In the genomic region with DNA sequence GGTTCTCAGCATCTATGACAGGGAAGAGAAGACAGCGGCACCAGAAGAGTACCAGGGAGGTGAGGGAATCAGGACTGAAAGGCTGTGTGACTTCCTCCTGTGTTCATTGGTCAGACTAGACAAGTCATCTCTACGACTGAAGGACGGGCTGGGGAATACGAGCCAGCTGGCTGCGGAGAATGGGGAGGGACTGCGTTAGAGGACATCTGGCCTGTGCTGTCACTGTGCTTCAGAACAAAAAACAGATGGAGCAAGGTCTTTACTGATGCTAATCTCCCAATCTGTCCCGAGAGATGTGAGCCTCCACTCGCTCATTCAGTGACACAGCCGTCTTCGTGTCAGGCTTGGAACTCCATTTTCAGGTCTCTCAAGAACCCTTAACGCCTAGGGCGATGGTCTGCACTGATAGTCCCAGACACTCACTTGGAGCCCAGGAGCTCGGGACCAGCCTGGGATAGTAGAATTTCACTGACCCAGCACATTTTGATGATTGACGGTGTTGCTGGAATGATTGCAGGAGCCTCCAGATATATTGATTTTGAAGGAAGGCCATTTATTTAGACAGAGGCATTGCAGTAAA, we compare ENCODE assay signal across 8 mouse cellular contexts. TPM values are rescaled to one million over a fixed set of nuclear protein-coding genes. Genes with fewer than 3 reads are reported as not detected.
A peak's percentile ranks its signal among the peaks of the same experiment; 100 is the strongest.
DNase-seq lines count a peak whose midpoint lies in the region; ATAC-seq and TF ChIP-seq lines count a peak whose summit lies in the region.

No protein-coding gene starts in this region.

- no peaks in the 10 kb centered on the region for H3K36me3 ChIP-seq in neural tube, embryonic 11.5 days (ENCODE audit: control insufficient read depth, insufficient read depth, low read length)
- no peaks in the 10 kb centered on the region for H3K36me3 ChIP-seq in stomach, postnatal 0 days (ENCODE audit: control insufficient read depth, insufficient read depth, low read length)

- H3K9ac ChIP-seq in neural tube, embryonic 11.5 days (ENCODE audit: low read length), result no peak overlapping the region
- H3K9ac ChIP-seq in stomach, postnatal 0 days (ENCODE audit: low read length), result no peak overlapping the region

- TF ChIP-seq CTCF in stomach, postnatal 0 days (IDR thresholded peaks at IDR 0.05; ENCODE audit: low read depth), result no peak

- whole genome bisulfite sequencing in neural tube, embryonic 11.5 days, result 56% methylated on average over 14 of the region's 14 CpGs
- 59% methylated on average over 14 of the region's 14 CpGs for WGBS in stomach, postnatal 0 days

- 0 out of 2 replicates have a peak, but pooled peaks have one; percentile 27 for ATAC-seq in neural tube, embryonic 11.5 days (ENCODE audit: insufficient read depth, low FRiP score, low TSS enrichment)
- ATAC-seq in stomach, postnatal 0 days (ENCODE audit: low FRiP score, low TSS enrichment), result peak; percentile 46; the same call in 1 of the 2 replicates

- H3K4me3 ChIP-seq in neural tube, embryonic 11.5 days (ENCODE audit: low read depth, low read length), result no peak overlapping the region
- H3K4me3 ChIP-seq in stomach, postnatal 0 days (ENCODE audit: low read depth, low read length), result no peak overlapping the region

- no peaks in the 10 kb centered on the region for H3K4me1 ChIP-seq in neural tube, embryonic 11.5 days (ENCODE audit: control insufficient read depth, insufficient read depth, low read length)
- H3K4me1 ChIP-seq in stomach, postnatal 0 days (replicated peaks; ENCODE audit: control insufficient read depth, insufficient read depth), result 0 out of 2 replicates have a peak, but pooled peaks cover 7% of the 10 kb centered on the region

- no peaks in the 10 kb centered on the region for H3K27me3 ChIP-seq in neural tube, embryonic 11.5 days (ENCODE audit: control insufficient read depth, insufficient read depth, low read length)
- H3K27me3 ChIP-seq in stomach, postnatal 0 days (ENCODE audit: control insufficient read depth, insufficient read depth, low read length), result no peaks in the 10 kb centered on the region

- peak; percentile 68 to 70 for DNase-seq in cerebellum, postnatal 14 days
- no peak for DNase-seq in cerebellum, adult 11 months
- peak; percentile 49 for DNase-seq in neural tube, embryonic 11.5 days (ENCODE audit: low spot score)
- DNase-seq in neural tube, embryonic 10.5 days (ENCODE audit: extremely low spot score, low spot score), result no peak
- peak; percentile 64 for DNase-seq in kidney, postnatal 14 days
- DNase-seq in stomach, postnatal 0 days (ENCODE audit: low spot score), result no peak
- no peak for DNase-seq in right cerebral cortex, adult 2 months (ENCODE audit: low spot score in 2 of 2)
- no peak for DNase-seq in right cerebral cortex, postnatal 36 days (ENCODE audit: low spot score in 2 of 2)

- H3K27ac ChIP-seq in neural tube, embryonic 11.5 days (ENCODE audit: low read depth, low read length), result no peak overlapping the region
- no peak overlapping the region for H3K27ac ChIP-seq in stomach, postnatal 0 days (replicated peaks)

- no peak overlapping the region for H3K4me2 ChIP-seq in neural tube, embryonic 11.5 days (ENCODE audit: low read depth)
- no peak overlapping the region for H3K4me2 ChIP-seq in stomach, postnatal 0 days (replicated peaks; ENCODE audit: low read depth)

- no peak for TF ChIP-seq EP300 in stomach, postnatal 0 days (optimal IDR thresholded peaks at IDR 0.05)

- H3K9me3 ChIP-seq in neural tube, embryonic 11.5 days (ENCODE audit: control insufficient read depth, low read length), result no peaks in the 10 kb centered on the region
- no peaks in the 10 kb centered on the region for H3K9me3 ChIP-seq in stomach, postnatal 0 days (ENCODE audit: control insufficient read depth, low read length)

RNA-seq across cellular contexts. Expression of gene Heg1, which starts 10.6 kb away (rescaled TPM):
- polyA plus RNA-seq in neural tube, embryonic 11.5 days (2014; fragmentation: Nextera tagmentation; extraction: Ambion mirVana), result 21.9 and 22.4 TPM in 2 replicates
- polyA plus RNA-seq in stomach, postnatal 0 days (2015; fragmentation: Nextera tagmentation; extraction: Ambion mirVana), result 8.5 and 9.1 TPM in 2 replicates

Comparison
In these comparisons a context has a peak if more than half of its experiments do, and no peak if none do; other contexts are left out.
1. DNase-seq: peak in cerebellum, postnatal 14 days (2 of 2), neural tube, embryonic 11.5 days (single experiment) and kidney, postnatal 14 days (single experiment); none in cerebellum, adult 11 months (single experiment), neural tube, embryonic 10.5 days (single experiment), stomach, postnatal 0 days (single experiment), right cerebral cortex, adult 2 months (0 of 2) and right cerebral cortex, postnatal 36 days (0 of 2).